Comparison of ENCODE assay signal across 12 mouse cellular contexts in the genomic region with DNA sequence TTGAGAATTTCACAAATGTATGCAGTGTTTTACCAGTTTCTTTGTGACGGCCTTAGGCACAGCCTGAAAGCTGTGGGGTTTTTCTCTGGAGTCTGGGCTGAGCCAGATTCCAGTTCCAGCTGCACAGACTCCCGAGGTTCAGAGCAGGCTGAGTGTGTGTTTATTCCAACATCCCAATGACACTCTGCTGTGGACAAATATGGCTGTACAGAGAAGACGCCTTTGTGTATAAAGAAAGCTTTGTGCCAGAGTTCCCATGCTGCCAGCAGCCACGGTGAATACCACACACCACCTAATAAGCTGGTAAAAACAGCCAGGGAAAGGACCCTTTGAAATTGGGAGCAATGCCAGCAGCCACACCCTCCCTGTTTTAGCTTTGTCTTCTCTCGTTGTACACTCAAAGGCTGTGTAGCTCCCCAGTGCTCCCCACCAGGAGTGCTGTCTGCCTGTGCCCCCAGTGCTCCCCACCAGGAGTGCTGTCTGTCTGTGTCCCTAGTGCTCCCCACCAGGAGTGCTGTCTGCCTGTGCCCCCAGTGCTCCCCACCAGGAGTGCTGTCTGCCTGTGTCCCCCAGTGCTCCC. TPM values are rescaled to one million over a fixed set of nuclear protein-coding genes. Genes with fewer than 3 reads are reported as not detected.
DNase-seq lines count a peak whose midpoint lies in the region; ATAC-seq lines count a peak whose summit lies in the region.
"Had no signal": no experiment of that assay in that cellular context is flagged by ENCODE, and none has a peak within 500 bp of the region (broad histone marks: within the 10 kb centered on the region; RNA-seq: fewer than 3 reads in every experiment).

No protein-coding gene starts in this region.

- ATAC-seq in midbrain, embryonic 13.5 days: 0 out of 2 replicates have a peak, but pooled peaks have one; percentile 50
- ATAC-seq in embryonic facial prominence, embryonic 15.5 days (ENCODE audit: insufficient number of reproducible peaks, low FRiP score, low TSS enrichment, low read depth): no peak
- no peak for ATAC-seq in intestine, embryonic 14.5 days (replicated peaks; ENCODE audit: low FRiP score, low TSS enrichment, low read depth)
- peak; percentile 83 for ATAC-seq in stomach, embryonic 16.5 days (ENCODE audit: insufficient read depth, low FRiP score)
- no peak for ATAC-seq in monocyte, adult 5-6 weeks (replicated peaks; ENCODE audit: insufficient number of reproducible peaks, low FRiP score, low TSS enrichment, poor library complexity, severe bottlenecking)

- 53% methylated on average over 5 of the region's 5 CpGs for WGBS in midbrain, embryonic 13.5 days
- 80% methylated on average over 5 of the region's 5 CpGs for WGBS in midbrain, embryonic 10.5 days
- WGBS in embryonic facial prominence, embryonic 15.5 days: 37% methylated on average over 5 of the region's 5 CpGs
- WGBS in intestine, embryonic 14.5 days: 44% methylated on average over 5 of the region's 5 CpGs
- 30% methylated on average over 5 of the region's 5 CpGs for WGBS in stomach, embryonic 16.5 days

- H3K27me3 ChIP-seq in midbrain, embryonic 13.5 days: no peaks in the 10 kb centered on the region
- no peaks in the 10 kb centered on the region for H3K27me3 ChIP-seq in midbrain, embryonic 10.5 days (ENCODE audit: low read depth, poor library complexity, severe bottlenecking)
- no peaks in the 10 kb centered on the region for H3K27me3 ChIP-seq in embryonic facial prominence, embryonic 15.5 days
- H3K27me3 ChIP-seq in intestine, embryonic 14.5 days (replicated peaks; ENCODE audit: control insufficient read depth, insufficient read depth, low read length): no peaks in the 10 kb centered on the region
- no peaks in the 10 kb centered on the region for H3K27me3 ChIP-seq in stomach, embryonic 16.5 days (ENCODE audit: control insufficient read depth, insufficient read depth, low read length)

- DNase-seq in midbrain, embryonic 10.5 days (ENCODE audit: low spot score): no peak
- no peak for DNase-seq in intestine, embryonic 14.5 days (ENCODE audit: low spot score)
- no peak for DNase-seq in thymus, adult 18-20 months
- DNase-seq: kidney, postnatal 25 days; spleen, adult 18-20 months; thymus, postnatal 14 days had no signal

- no peaks in the 10 kb centered on the region for H3K9me3 ChIP-seq in midbrain, embryonic 13.5 days
- no peaks in the 10 kb centered on the region for H3K9me3 ChIP-seq in midbrain, embryonic 10.5 days (replicated peaks)
- H3K9me3 ChIP-seq in embryonic facial prominence, embryonic 15.5 days (replicated peaks): no peaks in the 10 kb centered on the region
- H3K9me3 ChIP-seq in intestine, embryonic 14.5 days (ENCODE audit: control insufficient read depth, low read length): no peaks in the 10 kb centered on the region
- H3K9me3 ChIP-seq in stomach, embryonic 16.5 days (replicated peaks; ENCODE audit: control insufficient read depth, low read length): no peaks in the 10 kb centered on the region

- H3K9ac ChIP-seq in midbrain, embryonic 13.5 days (replicated peaks): no peak overlapping the region
- no peak overlapping the region for H3K9ac ChIP-seq in embryonic facial prominence, embryonic 15.5 days
- no peak overlapping the region for H3K9ac ChIP-seq in intestine, embryonic 14.5 days (ENCODE audit: low read length)
- no peak overlapping the region for H3K9ac ChIP-seq in stomach, embryonic 16.5 days (ENCODE audit: low read length)

- no peak overlapping the region for H3K4me2 ChIP-seq in midbrain, embryonic 13.5 days (replicated peaks)
- no peak overlapping the region for H3K4me2 ChIP-seq in embryonic facial prominence, embryonic 15.5 days (replicated peaks)
- no peak overlapping the region for H3K4me2 ChIP-seq in intestine, embryonic 14.5 days (ENCODE audit: low read length)
- H3K4me2 ChIP-seq in stomach, embryonic 16.5 days (ENCODE audit: low read depth, low read length): no peak overlapping the region

- H3K4me3 ChIP-seq in midbrain, embryonic 13.5 days (replicated peaks): no peak overlapping the region
- no peak overlapping the region for H3K4me3 ChIP-seq in midbrain, embryonic 10.5 days
- H3K4me3 ChIP-seq in embryonic facial prominence, embryonic 15.5 days (replicated peaks): no peak overlapping the region
- no peak overlapping the region for H3K4me3 ChIP-seq in intestine, embryonic 14.5 days (ENCODE audit: low read depth, low read length)
- H3K4me3 ChIP-seq in stomach, embryonic 16.5 days (replicated peaks; ENCODE audit: low read length): no peak overlapping the region

- H3K27ac ChIP-seq in midbrain, embryonic 13.5 days: peak overlapping the region; percentile 35; the same call in 1 of the 2 replicates
- no peak overlapping the region for H3K27ac ChIP-seq in midbrain, embryonic 10.5 days (replicated peaks)
- H3K27ac ChIP-seq in embryonic facial prominence, embryonic 15.5 days (replicated peaks): 0 out of 2 replicates have a peak overlapping the region, but pooled peaks have one; percentile 24
- peak overlapping the region; percentile 68 for H3K27ac ChIP-seq in intestine, embryonic 14.5 days (ENCODE audit: low read depth)
- H3K27ac ChIP-seq in stomach, embryonic 16.5 days (ENCODE audit: low read length): peak overlapping the region; percentile 86

- peaks cover 22% of the 10 kb centered on the region for H3K36me3 ChIP-seq in midbrain, embryonic 13.5 days
- peaks cover 45% of the 10 kb centered on the region for H3K36me3 ChIP-seq in midbrain, embryonic 10.5 days
- peaks cover 12% of the 10 kb centered on the region for H3K36me3 ChIP-seq in embryonic facial prominence, embryonic 15.5 days
- peaks cover 17% of the 10 kb centered on the region for H3K36me3 ChIP-seq in intestine, embryonic 14.5 days (ENCODE audit: control insufficient read depth, insufficient read depth, low read length)
- no peaks in the 10 kb centered on the region; the same call in 1 of the 2 replicates for H3K36me3 ChIP-seq in stomach, embryonic 16.5 days (ENCODE audit: control insufficient read depth, insufficient read depth, low read length)

- no peaks in the 10 kb centered on the region for H3K4me1 ChIP-seq in midbrain, embryonic 13.5 days (replicated peaks)
- H3K4me1 ChIP-seq in midbrain, embryonic 10.5 days: no peaks in the 10 kb centered on the region
- H3K4me1 ChIP-seq in embryonic facial prominence, embryonic 15.5 days: 0 out of 2 replicates have a peak, but pooled peaks cover 8% of the 10 kb centered on the region
- no peaks in the 10 kb centered on the region for H3K4me1 ChIP-seq in intestine, embryonic 14.5 days (replicated peaks; ENCODE audit: control insufficient read depth, insufficient read depth, low read length)
- H3K4me1 ChIP-seq in stomach, embryonic 16.5 days (ENCODE audit: control insufficient read depth, insufficient read depth, low read length): no peaks in the 10 kb centered on the region; the same call in none of the 2 replicates

RNA-seq across cellular contexts. Expression of a gene that starts 10.9 kb away (rescaled TPM):
- 0.52 and 0.53 TPM in 2 replicates for polyA plus RNA-seq in midbrain, embryonic 13.5 days (2015; fragmentation: Nextera tagmentation; extraction: Ambion mirVana)
- 0.27 and 0.44 TPM in 2 replicates for polyA plus RNA-seq in midbrain, embryonic 10.5 days (2016; fragmentation: Nextera tagmentation; extraction: Ambion mirVana)
- 1.2 and 1.4 TPM in 2 replicates for polyA plus RNA-seq in embryonic facial prominence, embryonic 15.5 days (2015; fragmentation: Nextera tagmentation; extraction: Ambion mirVana)
- polyA plus RNA-seq in intestine, embryonic 14.5 days (2014; fragmentation: Nextera tagmentation; extraction: Ambion mirVana): 2.6 and 3.0 TPM in 2 replicates
- polyA plus RNA-seq in stomach, embryonic 16.5 days (2015; fragmentation: Nextera tagmentation; extraction: Ambion mirVana): 2.6 and 4.1 TPM in 2 replicates
- total RNA-seq in monocyte, adult 5-6 weeks (2017): not detected in 3 replicates
- total RNA-seq: heart, postnatal 10 days had no signal
- polyA plus RNA-seq: liver, embryonic 16.5 days had no signal

RNA-seq across cellular contexts. Expression of a gene that starts 15.3 kb away (rescaled TPM):
- 5.2 and 5.8 TPM in 2 replicates for polyA plus RNA-seq in midbrain, embryonic 13.5 days (2015; fragmentation: Nextera tagmentation; extraction: Ambion mirVana)
- polyA plus RNA-seq in midbrain, embryonic 10.5 days (2016; fragmentation: Nextera tagmentation; extraction: Ambion mirVana): 5.5 and 6.4 TPM in 2 replicates
- polyA plus RNA-seq in embryonic facial prominence, embryonic 15.5 days (2015; fragmentation: Nextera tagmentation; extraction: Ambion mirVana): 9.6 TPM in 2 replicates
- polyA plus RNA-seq in intestine, embryonic 14.5 days (2014; fragmentation: Nextera tagmentation; extraction: Ambion mirVana): 11.2 and 11.3 TPM in 2 replicates
- 7.1 and 7.9 TPM in 2 replicates for polyA plus RNA-seq in stomach, embryonic 16.5 days (2015; fragmentation: Nextera tagmentation; extraction: Ambion mirVana)
- total RNA-seq in monocyte, adult 5-6 weeks (2017): 2.1 to 6.9 TPM (median 3.6 TPM) in 3 replicates

RNA-seq across cellular contexts. Expression of a gene that starts 33.3 kb away (rescaled TPM):
- 74.7 and 89.0 TPM in 2 replicates for polyA plus RNA-seq in midbrain, embryonic 13.5 days (2015; fragmentation: Nextera tagmentation; extraction: Ambion mirVana)
- 109 TPM in 2 replicates for polyA plus RNA-seq in midbrain, embryonic 10.5 days (2016; fragmentation: Nextera tagmentation; extraction: Ambion mirVana)
- polyA plus RNA-seq in embryonic facial prominence, embryonic 15.5 days (2015; fragmentation: Nextera tagmentation; extraction: Ambion mirVana): 82.6 and 87.1 TPM in 2 replicates
- 149 TPM in 2 replicates for polyA plus RNA-seq in intestine, embryonic 14.5 days (2014; fragmentation: Nextera tagmentation; extraction: Ambion mirVana)
- 106 and 121 TPM in 2 replicates for polyA plus RNA-seq in stomach, embryonic 16.5 days (2015; fragmentation: Nextera tagmentation; extraction: Ambion mirVana)
- total RNA-seq in monocyte, adult 5-6 weeks (2017): 52.8 to 89.4 TPM (median 63.5 TPM) in 3 replicates

RNA-seq across cellular contexts. Expression of a gene that starts 43.5 kb away (rescaled TPM):
- 0.70 and 1.0 TPM in 2 replicates for polyA plus RNA-seq in midbrain, embryonic 13.5 days (2015; fragmentation: Nextera tagmentation; extraction: Ambion mirVana)
- polyA plus RNA-seq in midbrain, embryonic 10.5 days (2016; fragmentation: Nextera tagmentation; extraction: Ambion mirVana): 0.60 and 0.69 TPM in 2 replicates
- 1.1 and 1.6 TPM in 2 replicates for polyA plus RNA-seq in embryonic facial prominence, embryonic 15.5 days (2015; fragmentation: Nextera tagmentation; extraction: Ambion mirVana)
- 1.8 and 2.5 TPM in 2 replicates for polyA plus RNA-seq in intestine, embryonic 14.5 days (2014; fragmentation: Nextera tagmentation; extraction: Ambion mirVana)
- 3.6 and 5.6 TPM in 2 replicates for polyA plus RNA-seq in stomach, embryonic 16.5 days (2015; fragmentation: Nextera tagmentation; extraction: Ambion mirVana)
- 0.39 to 1.5 TPM (median 0.48 TPM) in 3 replicates for total RNA-seq in monocyte, adult 5-6 weeks (2017)

Comparison
In these comparisons a context has a peak if more than half of its experiments do, and no peak if none do; other contexts are left out.
1. ATAC-seq: peak in midbrain, embryonic 13.5 days (single experiment) and stomach, embryonic 16.5 days (single experiment); none in embryonic facial prominence, embryonic 15.5 days (single experiment), intestine, embryonic 14.5 days (single experiment) and monocyte, adult 5-6 weeks (single experiment).